Mouse (Mus musculus) embryo, embryonic 9.5 days (tissue): ENCODE results near the gene Coro1b.

Experiments
- DNase-seq: peaks from one replicate; pipeline ENCODE4 v3.0.0-alpha.2; 2017; ENCODE audit errors: extremely low spot score

The Coro1b gene

DNA sequence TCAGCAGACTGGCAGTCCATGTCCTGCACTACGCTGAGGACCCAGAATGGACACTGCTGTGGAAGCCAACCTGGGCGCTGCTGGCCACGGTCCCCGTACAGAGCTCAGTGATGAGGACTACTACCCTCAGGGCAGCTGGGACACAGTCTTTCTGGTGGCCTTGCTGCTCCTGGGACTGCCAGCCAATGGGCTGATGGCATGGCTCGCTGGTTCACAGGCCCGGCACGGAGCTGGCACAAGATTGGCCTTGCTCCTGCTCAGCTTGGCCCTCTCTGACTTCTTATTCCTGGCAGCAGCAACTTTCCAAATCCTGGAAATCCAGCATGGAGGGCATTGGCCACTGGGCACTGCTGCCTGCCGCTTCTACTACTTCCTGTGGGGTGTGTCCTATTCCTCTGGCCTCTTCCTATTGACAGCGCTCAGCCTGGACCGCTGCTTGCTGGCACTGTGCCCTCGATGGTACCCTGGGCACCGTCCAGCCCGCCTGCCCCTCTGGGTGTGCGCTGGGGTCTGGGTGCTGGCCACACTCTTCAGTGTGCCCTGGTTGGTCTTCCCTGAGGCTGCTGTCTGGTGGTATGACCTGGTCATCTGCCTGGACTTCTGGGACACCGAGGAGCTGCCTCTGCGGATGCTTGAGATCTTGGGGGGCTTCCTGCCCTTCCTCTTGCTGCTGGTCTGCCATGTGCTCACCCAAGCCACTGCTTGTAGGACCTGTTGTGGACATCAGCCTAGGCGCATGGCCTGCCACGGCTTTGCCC lies 5.8 kb upstream of the Coro1b start:
- DNase-seq: no peak

DNA sequence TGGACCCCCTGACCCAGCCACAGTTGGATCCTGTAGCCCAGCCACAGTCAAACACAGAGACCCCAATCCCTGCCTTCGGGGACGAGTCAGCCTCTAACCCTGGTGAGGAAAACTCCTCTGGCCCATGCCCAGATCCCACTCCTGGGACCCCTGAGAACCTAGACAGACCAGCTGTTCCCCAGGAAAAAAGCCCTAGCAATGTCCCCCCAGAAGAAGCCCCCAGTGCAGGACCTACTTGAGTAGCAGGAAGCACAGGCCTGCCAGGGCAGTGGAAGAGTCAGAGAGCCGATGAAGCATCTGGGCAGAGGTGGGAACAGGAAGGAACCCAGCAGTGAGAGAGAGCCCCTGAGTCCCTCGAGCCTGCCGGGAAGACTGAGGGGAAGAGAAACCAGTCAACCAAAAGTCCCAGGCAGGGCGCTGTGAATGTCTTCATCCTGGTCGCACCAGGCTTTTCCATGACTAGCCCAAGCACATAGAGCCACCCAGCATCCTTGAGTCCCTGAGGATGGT lies 4.6 kb upstream of the Coro1b start, which contains the start of gene Cabp4:
Gene Cabp4 (minus strand): TSS at position 275 of the 510 bp plus-strand sequence.
- no peak for DNase-seq

DNA sequence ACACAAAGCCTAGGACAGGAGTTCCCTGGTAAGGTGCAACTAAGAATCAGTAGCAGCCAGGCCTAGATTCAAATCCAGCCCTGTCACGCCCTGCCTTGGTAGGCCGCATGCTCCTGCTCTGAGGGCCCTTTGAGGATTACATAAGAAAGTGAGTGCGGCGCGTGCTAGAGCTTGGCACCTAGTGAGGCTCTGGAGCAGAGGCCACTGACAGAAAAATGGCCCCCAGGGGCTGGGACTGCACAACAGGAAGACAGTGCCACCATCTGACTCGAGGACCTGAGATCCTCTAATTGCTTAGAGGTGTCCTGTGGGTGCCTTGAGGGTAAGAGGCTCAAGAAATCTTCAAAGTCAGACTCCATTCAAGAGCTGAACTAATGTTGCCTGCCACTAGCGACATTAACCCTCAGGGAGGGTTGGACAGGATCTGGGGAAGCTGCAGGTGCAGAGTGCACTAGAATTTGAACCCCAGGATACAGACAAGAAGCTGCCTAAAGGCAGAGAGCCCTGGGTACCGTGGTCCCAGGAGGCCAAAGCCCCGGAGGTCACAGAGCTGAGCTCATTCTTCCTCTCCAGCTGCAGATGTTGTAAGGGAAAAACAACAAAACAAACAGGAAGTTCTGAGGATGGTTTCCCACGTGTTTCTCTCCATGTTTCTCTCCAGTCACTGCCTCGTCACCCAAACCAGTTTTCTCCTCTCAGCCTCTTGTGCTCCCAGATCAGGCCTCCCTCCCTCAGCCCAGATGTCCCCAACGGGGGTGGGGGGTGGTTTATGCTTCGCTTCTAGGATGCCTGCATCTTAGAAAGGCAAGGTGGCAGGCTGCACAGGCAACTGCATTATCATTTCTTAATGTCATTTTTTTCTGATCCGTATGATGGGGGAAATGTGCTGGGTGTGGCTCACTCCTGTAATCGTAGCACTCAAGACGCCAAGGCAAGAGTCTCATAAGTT lies 3.6 kb upstream of the Coro1b start:
- DNase-seq: no peak

GRCm38 (mm10) chr19:4145936-4146335 lies 2.5 kb upstream of the Coro1b start:
- DNase-seq: no peak

GRCm38 (mm10) chr19:4146366-4147021 lies 1.9 kb upstream of the Coro1b start:
- no peak for DNase-seq

DNA sequence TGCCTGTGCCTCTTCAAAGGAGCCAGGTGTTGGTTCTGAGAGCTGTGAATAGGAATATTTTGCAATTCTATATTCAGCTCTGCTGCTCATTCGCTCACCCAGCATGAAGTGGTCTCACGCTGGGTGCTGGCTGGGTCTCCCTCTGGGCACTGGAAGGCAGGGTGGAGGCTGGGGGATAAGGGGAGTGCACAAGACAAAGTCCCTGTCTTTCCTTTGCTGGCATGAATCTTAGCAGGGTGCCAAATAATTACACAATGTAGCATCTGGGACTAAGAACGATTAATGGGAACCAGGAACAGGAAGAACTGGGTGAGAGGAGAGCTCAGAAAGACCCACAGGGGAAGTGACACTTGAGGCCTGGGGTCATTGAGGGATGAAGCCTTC lies 1.4 kb upstream of the Coro1b start:
- no peak for DNase-seq

GRCm38 (mm10) chr19:4147782-4148490 lies 483 bp upstream of the Coro1b start:
- no peak for DNase-seq

GRCm38 (mm10) chr19:4148819-4149218 lies 400 bp downstream of the Coro1b start:
- no peak for DNase-seq

GRCm38 (mm10) chr19:4149283-4149682 lies 864 bp downstream of the Coro1b start:
- DNase-seq: no peak

DNA sequence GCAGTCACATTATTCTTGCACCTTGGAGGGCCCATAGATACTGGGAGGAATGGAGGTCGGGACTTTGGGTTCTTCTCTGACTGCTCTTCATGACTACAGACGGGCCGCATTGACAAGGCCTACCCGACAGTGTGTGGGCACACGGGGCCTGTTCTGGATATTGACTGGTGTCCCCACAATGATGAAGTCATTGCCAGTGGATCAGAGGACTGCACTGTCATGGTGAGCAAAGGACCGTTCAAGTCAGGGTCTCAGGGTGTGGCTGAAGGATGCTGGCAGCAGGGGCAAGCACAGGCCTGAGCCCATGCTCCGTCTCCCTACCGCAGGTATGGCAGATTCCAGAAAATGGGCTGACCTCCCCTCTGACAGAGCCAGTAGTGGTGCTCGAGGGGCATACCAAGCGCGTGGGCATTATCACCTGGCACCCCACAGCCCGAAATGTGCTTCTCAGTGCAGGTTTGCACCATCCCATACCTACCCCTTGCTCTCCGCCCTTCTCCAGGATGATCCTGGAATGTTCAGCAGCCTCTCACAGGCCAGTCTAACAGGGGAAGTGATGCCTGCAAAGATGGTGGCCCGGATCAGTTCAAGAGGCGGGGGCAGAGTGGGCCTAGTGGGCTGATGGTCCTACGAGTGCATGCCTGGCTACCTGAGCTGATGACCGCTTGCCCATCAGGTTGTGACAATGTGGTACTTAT lies 1.5 kb downstream of the Coro1b start:
- no peak for DNase-seq

DNA sequence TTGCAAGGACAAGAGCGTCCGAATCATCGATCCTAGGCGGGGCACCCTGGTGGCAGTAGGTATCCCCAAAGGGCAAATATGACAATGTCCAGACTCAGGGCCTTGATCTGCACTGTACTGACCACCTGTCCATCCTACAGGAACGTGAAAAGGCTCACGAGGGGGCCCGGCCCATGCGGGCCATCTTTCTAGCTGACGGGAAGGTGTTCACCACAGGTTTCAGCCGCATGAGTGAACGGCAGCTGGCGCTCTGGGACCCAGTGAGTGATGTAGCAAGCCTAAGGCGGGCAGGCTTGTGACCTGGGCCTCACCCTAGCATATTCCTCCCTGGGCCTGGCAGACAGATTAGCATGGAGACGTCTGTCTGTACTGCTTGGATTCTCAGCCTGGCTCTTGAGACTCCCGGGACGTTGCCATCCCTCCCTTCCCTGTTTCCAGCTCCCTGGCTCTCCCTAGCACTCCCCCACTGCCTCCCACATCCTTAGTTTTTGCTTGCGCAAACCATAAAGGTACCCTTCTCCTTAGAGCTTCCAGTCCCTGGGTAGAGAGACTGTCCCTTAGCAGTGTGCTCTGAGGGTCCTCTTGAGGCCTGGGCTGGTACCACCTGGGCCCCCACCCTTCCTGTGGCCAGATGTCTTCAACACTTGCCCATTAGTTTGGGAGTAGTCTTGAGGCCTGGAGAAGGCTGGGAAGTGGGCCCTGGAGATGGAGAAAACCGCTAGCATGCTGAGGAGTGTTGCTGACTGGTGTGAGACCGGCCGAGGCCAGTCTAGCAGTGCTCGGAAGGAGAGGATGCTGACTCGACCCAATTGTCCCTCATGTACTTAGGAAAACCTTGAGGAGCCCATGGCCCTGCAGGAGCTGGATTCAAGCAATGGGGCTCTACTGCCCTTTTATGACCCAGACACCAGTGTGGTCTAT lies 2.4 kb downstream of the Coro1b start:
- DNase-seq: no peak

GRCm38 (mm10) chr19:4151488-4151860 lies 3.1 kb downstream of the Coro1b start:
- no peak for DNase-seq

- no peak for DNase-seq
These were observed 3.5 kb downstream of the Coro1b start for GRCm38 (mm10) chr19:4151898-4152297.

GRCm38 (mm10) chr19:4152445-4153231 lies 4.2 kb downstream of the Coro1b start:
- no peak for DNase-seq

GRCm38 (mm10) chr19:4153232-4153654 lies 4.8 kb downstream of the Coro1b start, which contains the start of gene Ptprcap:
TSS of gene Ptprcap (plus strand) at chr19:4153604.
- no peak for DNase-seq

- no peak for DNase-seq
These were observed 6.2 kb downstream of the Coro1b start for GRCm38 (mm10) chr19:4154437-4155222.

DNA sequence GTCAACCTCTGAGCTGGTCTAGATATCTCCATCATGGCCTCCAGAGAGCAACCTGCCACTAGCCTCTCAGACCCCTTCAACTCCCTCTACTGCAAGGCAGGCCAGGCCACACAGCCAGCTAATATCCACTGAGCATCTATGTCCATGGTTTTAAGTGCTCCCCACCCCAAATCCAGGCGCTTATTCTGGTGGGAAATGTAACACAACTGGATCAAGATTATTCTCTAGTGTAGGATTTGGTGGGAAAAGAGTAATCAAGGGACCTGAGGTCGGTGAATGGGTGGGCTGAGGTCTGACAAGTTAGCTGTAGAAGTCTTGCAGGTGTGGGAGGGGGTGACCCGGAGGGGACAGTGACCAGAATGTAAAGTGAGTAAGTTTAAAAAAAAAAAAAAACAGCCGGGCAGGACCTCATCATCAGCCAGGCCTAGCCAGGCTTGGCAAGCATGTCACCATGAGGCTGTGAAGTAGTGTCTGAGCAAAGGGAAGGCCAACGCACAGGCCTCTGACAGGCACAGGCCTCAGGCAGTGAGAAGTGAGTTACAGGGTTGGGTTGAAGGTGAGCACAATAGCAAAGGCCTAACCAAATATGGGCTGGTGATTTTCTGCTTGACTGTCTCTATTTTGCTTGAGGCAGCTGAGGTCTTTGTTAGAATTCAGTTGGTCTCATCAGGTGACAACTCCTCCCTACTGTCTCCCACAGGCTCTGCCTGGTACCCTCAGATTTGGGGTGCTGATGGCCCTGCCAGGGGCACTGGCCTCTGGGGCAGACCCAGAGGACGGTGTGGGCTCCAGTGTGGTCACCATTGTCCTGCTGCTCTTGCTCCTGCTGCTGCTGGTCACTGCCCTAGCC lies 7.0 kb downstream of the Coro1b start:
- DNase-seq: no peak
